Mouse (Mus musculus): ENCODE results near the gene Pik3ap1.

Pik3ap1 gene

DNA sequence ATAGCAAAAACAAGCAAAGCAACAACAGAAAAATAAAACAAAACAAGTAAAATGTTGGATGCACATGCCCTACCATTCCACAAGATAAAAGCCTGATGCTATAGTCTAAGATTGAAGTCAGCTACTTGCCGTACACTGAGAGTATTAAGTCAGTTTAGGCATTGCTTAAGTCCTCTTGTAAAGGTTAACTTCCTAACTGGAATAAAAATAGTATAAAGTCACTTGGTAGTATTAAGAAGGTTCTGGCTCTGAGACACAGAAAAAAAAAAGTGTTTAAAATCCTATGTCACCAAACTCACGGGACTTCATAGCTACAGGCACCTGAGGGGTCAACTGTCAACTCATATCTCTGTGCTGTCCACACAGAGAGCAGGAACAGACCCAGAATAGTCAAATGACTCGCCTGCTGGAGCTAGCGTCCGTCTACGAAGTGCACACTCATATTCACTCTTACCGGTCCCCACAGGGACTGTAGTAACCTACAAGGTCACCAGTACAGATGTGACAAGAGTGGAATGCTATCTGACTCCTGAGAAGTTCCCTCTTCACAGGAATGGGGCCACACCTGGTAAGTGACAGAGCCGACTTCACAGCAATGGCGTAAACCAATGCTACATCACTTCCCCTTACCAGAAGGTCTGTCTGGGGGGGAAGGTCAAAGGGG is 17.9 kb downstream of the Pik3ap1 start:
- DNase-seq: no peak

DNA sequence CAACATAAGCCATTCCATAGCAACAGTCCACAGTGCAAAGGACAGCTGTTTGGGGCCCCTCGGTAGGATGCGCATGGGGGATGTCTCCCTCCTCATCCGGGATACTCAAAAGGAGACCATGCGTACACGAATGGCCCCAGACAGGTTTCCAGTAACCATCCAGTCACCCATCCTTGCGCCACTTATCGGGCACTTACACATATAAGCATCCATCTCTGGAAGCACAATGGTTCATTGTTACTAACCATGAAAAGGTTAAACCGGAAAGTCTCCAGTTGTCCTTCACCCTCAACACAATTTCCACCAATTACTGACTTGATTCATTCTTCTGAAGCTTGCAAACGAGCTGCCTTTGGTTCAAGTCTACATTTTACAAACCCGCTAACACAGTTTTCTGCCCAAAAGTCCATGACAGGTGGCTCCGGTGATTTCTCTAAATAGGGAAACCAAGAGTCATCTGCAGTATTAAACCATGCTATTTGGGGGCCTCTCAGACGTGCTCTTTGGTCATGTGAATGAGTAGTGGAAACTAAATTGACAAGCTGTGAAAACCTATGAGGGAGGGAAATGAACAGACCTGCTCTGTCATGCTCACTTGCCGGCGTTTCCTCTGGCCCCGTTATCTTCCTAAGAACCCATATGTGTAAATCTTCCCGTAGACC is 18.6 kb downstream of the Pik3ap1 start:
- no peak for DNase-seq

DNA sequence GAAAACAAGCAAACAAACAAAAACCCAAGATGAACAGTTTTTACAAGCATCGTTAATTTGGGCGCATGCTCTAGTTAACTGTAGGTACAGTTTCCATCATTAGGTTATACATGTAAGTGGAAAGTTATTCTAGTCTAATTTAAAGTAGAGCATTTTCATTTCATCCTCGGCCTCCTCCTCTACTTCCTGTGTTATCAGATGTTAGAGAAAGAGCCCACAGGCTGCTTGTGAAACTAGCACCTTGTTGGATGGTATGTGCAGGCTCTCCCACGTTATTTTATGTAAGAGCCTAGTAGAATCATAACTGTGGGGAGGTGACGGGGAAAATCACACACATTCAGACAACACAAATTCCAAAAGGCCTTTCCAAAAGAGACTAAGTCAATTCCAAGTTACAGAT is 19.3 kb downstream of the Pik3ap1 start:
- no peak for DNase-seq

DNA sequence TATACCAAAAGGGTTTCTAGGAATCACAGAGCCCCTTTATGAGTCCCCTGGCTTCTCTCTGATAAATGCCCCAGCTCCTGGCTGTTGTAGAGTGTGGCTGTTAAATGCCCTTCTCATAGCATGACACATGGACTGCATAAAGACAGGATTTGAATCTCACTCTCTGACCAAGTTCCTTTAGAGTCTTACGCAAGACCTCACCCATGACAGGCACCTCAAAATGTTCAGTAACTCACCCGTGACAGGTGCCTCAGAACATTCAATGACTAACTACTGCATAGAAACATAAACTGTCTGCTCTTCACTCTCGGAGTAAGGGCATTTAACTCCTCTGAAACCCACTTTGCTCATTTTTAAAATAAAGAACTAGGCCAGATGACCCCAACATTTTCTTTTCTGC is 20.4 kb downstream of the Pik3ap1 start:
- no peak for DNase-seq

DNA sequence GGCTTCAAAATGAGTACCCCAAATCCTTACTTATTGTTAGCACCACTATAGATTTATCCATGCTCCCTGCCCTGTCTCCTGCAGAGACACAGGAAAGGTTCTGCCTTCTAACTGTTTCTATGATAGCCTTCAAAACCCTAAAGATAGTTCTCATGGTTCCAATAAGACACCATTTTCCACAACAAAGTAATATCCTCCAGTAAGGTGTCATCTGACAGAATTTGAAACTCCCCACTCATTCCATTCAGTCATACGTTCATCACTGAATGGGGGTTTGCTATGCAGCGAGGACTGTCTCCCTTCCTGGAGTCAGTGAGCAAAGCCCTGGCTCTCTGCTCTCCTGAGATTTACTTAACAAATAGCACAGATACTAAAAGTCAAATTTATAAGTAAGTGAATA is 21.9 kb downstream of the Pik3ap1 start:
- no peak for DNase-seq

DNA sequence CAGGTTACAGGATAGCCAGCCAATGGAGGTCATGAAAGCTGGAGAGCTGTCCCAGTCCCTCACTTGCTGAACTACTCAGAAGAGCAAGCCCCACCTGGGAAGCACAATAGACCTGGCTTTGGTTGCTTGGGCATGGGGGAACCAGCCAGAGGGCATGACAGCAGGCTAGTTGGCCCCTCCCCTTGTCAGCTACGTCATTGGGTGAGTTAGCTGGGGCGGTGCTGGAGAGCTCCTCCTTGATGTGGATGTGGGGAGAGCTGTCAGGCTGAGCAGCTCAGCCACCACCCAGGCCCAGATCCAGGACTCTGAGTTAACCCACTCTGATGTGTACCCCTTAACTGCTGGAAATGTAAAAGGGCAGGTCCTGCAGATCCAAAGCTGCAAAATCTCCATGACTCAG is 24.4 kb downstream of the Pik3ap1 start:
- no peak for DNase-seq

DNA sequence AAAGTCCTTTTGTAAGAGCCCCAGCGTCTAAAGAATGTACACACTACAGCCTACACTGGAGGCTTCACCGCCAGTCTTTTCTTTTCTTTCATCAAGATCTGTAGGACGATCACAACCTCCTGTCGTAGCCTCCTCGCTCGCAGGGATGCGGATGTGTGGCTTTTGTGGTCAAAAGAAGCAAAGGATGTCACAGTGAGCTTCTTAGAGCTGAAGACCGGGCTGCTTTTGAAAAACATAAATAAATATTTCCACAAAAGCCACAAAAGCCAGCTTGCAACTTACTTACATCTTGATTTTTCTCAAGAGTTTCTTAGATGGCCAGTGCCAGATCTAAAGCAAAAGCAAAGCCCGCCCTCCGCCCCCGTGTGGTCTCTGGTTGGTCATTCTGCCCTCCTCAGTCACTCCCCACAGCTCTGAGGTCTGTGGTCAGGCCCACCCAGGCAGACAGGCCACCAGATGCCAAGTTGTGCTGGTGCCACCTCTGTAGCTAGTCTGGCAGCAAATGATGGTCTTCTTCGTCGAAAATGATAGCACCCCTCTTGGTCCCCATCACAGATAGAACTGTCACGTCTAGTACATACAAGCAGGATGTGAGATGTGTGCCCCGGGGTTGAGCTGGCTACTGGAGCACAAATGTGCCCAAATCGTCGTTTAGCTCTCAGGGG is 30.5 kb downstream of the Pik3ap1 start:
- no peak for DNase-seq

DNA sequence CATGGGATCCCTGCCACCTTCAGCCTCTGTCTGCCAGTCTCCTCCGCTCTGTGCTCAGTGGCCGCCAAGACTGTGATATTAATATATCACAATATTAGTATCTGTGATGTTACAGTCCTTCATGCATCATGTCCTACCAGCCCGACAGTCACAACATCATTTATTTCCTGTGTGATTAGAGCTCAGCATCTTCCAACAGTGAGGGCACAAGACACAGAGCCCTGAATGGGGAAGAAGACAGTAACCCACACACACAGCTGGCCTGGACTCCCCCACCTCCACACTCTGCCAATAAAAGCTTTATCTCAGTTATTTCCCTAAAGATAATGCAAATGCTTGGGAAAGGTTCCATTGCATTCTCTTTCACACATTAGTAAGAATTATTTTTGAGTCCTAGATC is 35.3 kb downstream of the Pik3ap1 start:
- DNase-seq: no peak

DNA sequence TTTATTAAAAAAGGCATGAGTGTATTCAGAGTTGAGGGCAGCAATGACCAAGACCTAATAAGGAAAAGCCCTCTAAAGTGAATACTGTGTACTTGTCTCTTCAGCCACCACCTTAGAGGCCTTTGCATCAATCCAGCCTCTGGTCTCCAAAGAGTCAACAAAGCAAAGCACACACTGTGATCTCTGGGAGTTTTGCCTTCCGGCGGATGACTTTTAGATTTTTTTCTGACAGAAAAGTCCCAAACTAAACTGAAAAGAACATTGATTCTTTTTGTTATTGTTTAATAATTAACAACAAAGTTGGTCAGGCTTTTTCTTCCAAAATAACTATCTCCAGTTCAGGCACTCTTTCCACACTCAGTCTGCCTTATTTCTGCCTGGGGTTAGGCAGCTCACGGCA is 36.7 kb downstream of the Pik3ap1 start:
- DNase-seq: no peak

DNA sequence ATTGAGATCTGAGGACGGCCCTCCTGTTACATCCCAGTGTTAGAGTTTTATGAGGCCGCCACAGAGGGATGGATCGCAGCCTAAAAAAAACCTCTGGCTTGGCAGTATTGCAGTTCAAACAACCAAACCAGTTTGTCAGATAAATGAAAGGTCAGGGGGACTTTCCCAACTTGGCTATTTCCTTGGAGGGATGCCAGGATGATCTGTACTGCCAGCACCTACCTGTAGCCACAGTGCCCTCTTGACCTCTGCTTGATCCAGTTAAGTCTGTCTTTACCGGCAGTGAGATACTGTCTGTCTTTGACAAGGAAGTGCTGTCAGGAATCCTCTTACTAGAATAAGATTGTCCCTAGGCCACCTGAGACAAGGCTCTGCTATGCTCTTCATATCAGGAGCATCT is 37.6 kb downstream of the Pik3ap1 start:
- DNase-seq: no peak

DNA sequence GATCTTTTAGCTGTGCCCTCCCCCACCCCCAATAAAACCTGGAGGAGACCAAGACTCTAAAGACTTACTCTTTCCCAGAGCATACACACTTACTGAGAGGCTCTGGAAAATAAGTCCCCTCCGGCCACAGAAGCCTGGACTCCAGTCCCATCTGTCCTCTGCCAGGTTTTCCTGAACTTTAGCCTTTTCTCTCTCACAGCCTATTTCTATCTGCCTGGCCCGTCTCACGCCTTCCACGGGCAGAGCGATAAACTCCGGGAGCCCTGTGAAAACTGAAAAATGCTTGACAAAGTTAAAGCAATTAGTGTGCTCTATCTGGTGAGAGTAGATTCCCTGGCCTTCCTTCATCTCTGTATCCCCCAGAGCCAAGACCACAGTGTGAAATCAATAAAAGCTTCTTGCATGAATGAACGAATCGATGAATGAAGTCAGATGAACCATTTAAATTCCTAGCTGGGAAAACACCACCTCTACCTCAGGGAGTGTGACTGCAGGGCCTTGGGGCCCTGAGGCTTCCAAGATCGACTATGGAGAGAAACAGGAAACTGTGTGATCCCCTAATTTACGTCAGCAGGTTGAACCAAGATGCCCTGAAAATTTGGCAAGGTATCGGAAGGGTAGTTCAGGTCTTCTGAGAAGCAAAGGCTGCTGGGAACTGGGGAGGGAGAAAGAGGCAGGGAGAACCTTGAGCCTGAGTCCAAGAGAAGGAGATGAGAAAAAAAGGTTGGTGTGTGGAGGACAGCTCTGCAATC is 38.6 kb downstream of the Pik3ap1 start:
- no peak for DNase-seq

DNA sequence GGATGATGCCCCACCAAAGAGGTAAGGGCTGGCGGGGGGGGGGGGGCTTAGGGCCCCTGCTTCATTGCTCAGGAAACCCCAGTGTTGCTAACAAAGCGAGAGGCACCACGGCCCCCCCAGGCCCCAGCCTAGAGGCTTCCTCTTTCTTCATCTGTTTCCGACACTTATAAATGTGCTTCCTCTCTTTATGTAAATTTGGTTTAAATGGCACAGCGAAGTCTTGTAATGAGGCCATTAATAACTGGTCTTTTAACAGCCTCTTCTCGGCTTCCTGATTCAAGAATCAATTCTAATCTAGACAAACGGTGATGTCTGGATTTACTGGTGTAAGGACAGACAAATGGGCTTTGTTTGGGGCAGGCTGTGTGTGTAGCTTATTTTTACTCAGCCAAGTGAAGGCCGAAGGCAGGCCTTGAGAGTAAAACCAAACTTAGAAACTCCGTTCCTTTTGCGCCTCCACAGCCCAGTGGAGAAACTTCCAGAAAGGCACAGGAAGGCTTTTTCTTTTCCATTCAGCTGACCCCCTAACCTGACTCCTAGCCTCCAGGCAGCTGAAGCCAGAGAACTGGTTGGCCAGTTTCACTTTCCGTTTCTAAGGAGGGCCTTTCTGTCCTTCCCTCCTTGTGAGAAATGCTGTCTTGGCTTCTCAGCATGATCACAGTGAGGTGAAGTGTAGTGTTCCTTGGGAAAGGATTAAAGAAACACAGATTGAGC is 39.7 kb downstream of the Pik3ap1 start:
- DNase-seq: peak; percentile 52

DNA sequence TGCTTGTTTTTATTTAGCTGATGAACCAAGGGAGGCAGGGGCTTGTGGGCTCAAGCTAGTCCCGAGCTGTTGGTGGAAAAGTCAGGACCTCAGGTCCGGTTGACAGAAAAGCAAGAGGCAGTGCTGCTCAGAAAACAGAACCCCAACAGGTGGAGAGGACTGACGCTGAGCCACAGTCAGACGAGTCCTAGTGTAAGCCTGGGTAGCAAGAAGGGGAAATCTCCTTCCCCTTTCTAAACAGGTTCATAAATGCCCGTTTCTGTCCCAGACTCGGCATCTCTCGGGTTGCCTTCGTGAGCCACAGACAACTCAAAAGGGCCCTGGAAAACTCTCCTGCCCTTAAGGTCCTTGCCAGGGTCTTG is 40.3 kb downstream of the Pik3ap1 start:
- no peak for DNase-seq

DNA sequence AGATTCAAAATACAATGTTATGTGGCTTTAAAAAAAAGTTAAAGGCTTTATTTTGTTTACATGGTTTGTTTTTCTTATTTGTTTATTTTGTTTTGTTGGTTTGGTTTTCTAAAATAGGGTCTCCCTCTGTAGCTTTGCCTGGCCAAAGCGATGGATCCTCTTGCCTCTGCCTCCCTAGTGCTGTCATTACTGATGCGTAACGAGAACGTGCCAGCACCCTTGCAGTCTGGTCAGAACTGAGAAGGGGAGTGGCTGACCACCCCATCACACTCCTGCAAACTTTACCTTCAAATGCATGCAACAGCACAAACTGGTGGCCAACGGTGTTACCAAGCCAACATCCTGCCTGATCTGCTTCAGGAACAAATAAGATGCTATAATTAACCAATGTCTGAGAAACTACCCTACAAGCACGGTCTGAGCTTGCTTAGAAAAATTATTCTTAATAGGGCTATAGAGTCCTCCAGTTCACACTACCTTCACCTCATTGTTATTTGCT is 42.3 kb downstream of the Pik3ap1 start:
- no peak for DNase-seq

DNA sequence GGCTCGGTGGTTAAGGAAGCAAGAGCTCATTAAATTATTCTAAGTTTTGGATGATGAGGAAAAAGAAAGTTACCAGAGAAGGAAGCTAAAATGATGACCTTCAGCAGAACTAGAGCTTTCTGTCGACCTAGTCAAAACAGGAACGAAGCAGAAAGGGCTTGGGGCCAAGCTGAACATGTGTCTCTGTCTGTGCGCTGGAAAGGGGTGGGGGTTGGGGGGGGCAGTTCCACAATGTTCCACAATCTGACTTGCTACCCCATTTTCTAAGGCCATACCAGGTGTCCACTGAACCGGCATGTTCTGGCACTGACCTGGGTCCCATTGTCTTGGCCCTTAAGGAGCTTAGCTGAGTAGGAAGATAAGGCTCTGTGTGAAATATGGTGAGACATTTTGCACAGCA is 43.2 kb downstream of the Pik3ap1 start:
- no peak for DNase-seq

DNA sequence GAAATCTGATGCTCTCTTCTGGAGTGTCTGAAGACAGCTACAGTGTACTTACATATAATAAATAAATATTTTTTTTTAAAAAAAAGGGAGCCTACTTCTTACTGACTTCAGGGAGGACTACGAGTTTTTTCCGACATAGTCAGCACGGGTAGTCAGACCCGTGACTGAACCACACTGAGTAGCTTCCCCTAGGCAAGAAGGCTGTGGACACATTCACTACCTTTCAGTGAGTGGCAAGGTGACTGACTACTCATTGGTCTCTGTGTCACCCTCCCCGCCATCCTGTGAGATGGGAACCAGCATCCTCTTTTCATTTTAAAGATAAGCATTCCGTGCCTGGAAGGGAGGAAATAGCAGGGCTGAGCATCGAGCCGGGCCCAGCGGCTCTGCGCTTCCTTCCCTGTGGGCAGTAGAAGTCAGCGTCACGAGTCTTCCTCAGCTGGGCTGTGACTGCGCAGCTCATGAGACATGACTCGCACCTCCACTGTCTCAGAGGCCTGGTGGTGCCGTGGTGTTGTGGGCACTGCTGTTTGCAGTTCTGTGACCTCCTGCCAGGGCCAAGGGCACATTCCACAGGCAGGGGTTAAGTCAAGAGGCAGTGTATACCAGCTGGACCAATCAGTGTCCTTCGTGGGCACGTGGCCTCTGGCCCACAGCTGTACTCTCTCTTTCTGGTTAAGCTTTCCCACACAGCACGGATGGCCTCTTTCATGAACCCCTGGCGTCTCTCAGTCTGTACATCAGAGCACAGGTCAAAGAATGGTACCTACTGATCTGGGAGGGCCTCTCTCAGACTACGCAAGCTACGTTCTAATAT is 45.7 kb downstream of the Pik3ap1 start:
- DNase-seq: no peak

DNA sequence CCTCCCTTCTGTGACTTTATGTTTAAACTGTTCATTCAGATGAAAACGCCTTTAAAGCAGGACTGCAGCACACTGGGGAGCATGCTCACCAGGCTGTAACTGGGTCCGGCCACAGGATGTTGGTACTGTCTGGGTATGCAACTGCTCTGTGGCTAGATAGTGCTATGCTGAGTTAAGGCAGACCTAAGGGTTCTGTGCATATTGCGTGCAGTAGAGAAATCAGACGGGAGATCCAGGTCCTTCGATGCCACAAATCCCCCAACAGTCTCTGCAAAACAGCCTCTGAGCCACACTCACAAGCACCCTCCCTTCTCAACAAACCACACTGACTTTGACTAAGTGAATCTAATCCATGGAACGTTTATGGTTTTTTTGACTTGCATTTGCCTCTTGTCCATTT is 46.5 kb downstream of the Pik3ap1 start:
- no peak for DNase-seq

DNA sequence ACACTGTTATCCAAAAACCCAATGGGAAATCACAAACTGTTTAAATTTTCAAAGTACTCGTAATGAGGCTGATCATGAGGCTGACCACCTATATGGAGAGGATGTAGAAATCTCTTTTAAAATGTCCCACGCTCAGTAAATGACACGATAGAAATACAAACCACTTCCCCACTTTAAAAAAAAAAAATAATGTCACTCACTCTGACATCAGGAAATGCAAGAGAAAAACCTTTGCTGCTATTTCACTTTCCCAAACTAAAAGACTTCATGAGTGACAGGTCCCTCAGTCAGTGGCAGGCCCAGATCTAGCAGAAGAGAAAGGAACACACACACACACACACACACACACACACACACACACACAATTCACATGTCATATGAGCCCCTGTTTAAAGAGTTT is 49.2 kb downstream of the Pik3ap1 start:
- DNase-seq: no peak

DNA sequence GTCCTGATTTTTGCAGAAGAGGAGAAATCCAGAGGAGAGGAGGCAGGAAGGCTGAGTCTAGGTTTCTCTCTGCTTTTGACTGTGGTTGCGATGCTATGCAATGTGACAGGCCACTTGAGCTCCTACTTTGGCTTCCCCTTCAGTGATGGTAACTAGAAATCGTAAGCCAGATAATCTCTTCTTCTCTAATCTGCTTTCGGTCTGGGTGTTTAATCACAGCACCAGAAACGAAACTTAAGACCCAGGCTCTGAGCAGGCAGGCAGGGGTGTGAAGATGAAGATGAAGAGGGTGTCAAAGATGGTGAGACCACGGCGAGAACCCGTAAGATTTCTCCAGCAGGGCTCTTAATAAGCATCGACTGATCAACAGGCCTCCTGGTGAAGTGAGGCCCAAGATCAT is 51.9 kb downstream of the Pik3ap1 start:
- no peak for DNase-seq

DNA sequence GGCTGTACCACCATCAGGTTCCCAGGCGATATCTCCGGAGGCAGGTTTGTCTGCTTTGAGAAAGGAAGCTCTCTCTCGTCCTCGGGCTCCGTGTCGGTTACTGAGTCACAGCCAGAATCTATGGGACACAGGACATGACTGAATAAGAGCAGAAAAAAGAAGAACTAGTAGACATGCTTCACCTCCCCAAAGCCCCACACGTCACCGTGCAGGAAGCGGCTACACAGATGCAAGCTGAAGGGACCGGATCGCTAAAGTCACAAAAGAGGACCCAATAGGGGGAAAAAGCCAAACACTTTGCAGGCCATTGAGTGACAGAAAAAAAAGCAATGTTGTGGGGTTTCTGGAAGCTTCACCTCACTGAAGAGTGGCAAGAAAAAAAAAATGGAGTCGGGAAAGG is 52.7 kb downstream of the Pik3ap1 start:
- no peak for DNase-seq

DNA sequence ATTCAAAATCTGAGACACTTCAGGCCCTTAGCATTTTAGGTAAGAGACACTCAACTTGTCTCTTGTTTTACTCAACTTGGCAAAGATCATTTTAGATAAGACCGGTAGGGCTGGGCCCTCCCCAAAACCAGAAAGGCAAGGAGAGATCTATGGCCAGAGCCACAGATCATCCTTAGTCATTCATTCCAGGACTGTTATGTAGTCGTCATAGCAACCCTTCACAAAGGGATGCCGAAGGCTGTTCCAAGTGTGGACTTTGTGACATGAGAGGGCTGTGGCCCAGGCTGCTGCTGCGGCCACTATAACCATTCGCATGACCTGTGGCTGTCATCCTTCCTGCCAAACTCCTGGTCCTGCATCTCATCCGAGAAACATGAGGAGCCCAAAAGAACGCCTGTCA is 54.5 kb downstream of the Pik3ap1 start:
- no peak for DNase-seq

DNA sequence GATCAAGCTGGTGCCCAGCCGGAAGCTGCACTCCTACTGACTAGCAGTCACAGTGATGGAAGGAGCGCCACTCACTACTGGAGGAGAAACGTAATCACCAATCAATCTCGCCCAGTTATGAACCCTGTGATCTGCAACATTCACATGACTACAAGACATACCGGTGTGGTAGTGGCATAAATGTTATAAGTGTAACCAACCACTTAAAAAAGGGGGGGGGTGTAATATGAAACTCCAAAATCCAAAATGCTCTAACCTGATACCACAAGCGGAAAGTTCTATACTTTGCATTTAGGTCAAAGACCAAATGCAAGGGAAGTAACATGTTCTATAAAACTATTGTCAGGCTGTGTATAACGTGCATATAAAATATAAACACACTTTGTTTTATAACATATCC is 54.9 kb downstream of the Pik3ap1 start:
- DNase-seq: no peak

Measured in lung, postnatal 10 days (tissue).